Mouse (Mus musculus): Measurements from ENCODE around the gene H2afj. TPM values are rescaled to one million over a fixed set of nuclear protein-coding genes. Genes with fewer than 3 reads are reported as not detected.
A peak's percentile ranks its signal among the peaks of the same experiment; 100 is the strongest.
"Not testable (repeated sequence)": the region's sequence is repeated elsewhere in the genome, so short reads cannot be mapped to it uniquely, and the experiment has no call there.

Gene H2afj
- polyA plus RNA-seq, 1 experiment, result 209 TPM

DNA sequence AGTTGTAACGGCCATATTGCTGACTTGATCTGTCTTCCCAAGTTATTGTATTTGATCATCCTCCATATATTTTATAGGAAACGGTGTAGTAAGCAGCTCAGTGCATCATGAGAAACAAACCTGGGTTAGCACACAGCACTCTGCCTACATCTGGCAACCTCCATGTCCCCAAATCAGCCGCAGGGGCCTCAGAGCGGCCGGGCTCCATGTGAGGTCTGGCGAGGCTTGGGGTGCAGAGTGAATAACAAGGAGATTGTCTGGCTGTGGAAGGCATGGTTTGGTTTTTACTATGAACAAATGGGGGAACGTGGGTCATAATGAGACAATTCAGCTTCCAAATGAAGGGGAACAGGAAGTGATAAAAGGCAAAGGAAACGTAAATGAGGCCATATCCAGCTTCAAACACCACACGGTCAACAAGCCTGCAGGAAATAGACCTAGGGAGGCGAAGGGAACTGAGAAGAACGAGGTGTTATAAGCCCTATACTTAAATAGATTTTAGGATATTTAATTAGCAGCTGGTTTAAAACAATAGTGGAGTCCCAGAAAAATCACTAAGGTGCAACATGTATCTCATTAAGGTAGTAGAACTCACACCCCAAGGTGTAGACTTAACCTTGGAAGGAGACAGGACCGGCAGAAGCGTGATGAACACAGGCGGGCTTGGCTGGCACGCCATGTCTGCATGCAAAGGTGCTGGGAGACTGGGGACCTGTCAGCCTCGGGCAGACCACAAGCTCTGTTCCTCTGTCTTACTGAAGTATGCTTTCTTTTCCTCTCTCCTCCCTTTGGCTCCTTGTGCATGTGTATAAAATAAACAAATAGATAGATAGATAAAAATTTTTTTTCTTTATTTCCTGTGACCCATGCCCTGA, 14.9 kb upstream of the H2afj start:
- peaks cover 2% of the 10 kb centered on the region; the same call in 1 of the 2 replicates for H3K4me1 ChIP-seq (ENCODE audit: control insufficient read depth)
- no peak for TF ChIP-seq GATA1 (IDR thresholded peaks at IDR 0.05; ENCODE audit: low read length)
- no peak for TF ChIP-seq TAL1 (IDR thresholded peaks at IDR 0.05; ENCODE audit: low read length)
- H3K9me3 ChIP-seq (ENCODE audit: control insufficient read depth, low read length), result no peaks in the 10 kb centered on the region
- H3K4me3 ChIP-seq (replicated peaks), result no peak overlapping the region
- peaks cover 11% of the 10 kb centered on the region for H3K27me3 ChIP-seq (ENCODE audit: control insufficient read depth)
- no peaks in the 10 kb centered on the region for H3K36me3 ChIP-seq (ENCODE audit: control insufficient read depth)

DNA sequence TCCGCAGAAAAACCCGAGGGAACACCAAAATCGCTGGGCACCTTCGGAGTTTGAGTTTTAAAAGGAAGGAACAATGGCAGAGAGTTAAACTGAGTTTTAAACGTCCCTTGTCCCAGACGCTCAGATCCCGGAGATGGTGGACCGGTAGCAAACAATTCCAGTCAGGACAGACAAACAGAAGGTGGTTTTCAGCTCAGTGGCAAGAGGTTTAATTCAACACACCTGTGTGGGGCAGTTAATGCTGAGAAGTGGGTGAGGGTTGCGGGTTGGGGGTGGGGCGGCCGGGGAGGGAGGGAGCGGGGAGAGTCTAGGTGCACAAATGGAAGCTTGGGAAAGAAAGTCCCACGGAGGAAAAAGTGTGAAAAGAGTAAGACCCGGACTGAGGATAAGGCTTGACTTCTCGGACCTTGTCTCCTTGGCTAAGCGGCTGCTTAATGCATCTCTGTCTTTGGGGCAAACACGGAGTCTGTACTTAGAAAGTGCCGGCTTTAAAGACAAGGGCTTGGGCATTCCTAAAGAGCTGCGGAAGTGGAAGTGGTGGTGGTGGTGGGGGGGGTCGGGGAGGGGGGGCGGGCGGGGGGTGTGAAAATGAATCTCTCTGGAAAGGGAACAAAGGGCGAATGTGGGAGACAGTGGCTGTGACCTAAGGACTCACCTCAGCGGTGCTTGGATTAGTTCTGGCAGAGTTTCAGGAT, 14.1 kb upstream of the H2afj start:
- TF ChIP-seq TAL1 (IDR thresholded peaks at IDR 0.05; ENCODE audit: low read length) (no peak), GATA1 (IDR thresholded peaks at IDR 0.05; ENCODE audit: low read length) (no peak)

DNA sequence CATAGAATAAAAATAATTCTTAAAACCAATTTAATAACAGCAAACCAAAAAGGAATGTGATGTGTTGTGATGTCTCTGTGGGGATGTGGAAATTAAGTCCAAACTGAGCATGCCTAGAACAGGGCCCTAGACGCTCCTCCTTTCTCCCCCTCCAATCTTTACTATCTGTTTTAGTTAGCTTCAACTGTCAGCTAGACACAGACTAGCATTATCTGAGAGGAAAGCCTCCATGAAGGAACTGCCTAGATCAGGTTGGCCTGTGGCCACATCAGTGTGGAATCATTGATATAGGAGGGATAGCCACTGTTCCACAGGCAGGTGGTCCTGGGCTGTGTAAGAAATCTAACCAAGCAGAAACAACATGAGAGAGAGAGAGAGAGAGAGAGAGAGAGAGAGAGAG, 12.9 kb upstream of the H2afj start:
- H3K9me3 ChIP-seq (ENCODE audit: control insufficient read depth, low read length), result no peaks in the 10 kb centered on the region
- no peak overlapping the region for H3K4me3 ChIP-seq (replicated peaks)
- H3K4me1 ChIP-seq (ENCODE audit: control insufficient read depth), result peaks cover 4% of the 10 kb centered on the region
- TF ChIP-seq TAL1 (IDR thresholded peaks at IDR 0.05; ENCODE audit: low read length), result no peak
- no peak for TF ChIP-seq GATA1 (IDR thresholded peaks at IDR 0.05; ENCODE audit: low read length)
- no peaks in the 10 kb centered on the region for H3K36me3 ChIP-seq (ENCODE audit: control insufficient read depth)
- H3K27me3 ChIP-seq (ENCODE audit: control insufficient read depth), result peaks cover 11% of the 10 kb centered on the region

More for the DNA sequence above, 14.1 kb upstream of the H2afj start:
- Histone ChIP-seq H3K36me3 (ENCODE audit: control insufficient read depth) (no peaks in the 10 kb centered on the region), H3K27me3 (ENCODE audit: control insufficient read depth) (peaks cover 11% of the 10 kb centered on the region), H3K9me3 (ENCODE audit: control insufficient read depth, low read length) (no peaks in the 10 kb centered on the region), H3K4me1 (ENCODE audit: control insufficient read depth) (peaks cover 4% of the 10 kb centered on the region), H3K4me3 (replicated peaks) (no peak overlapping the region)

DNA sequence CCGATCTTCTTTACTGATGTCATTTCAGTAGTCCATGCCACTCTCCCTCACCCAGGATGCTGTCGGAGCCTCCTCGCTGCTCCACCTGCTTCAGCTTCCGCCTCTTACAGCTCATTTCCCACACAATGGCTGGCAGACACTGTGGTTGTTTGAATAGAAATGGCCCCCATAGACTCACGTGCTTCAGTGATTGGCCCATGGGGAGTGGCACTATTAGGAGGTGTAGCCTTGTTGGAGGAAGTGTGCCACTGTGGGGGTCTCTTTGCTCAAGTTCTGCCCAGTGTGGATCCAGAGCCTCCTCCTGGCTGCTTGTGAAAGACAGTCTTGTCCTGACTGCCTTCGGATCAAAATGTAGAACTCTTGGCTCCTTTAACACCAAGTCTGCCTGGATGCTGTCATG, 12.2 kb upstream of the H2afj start:
- H3K36me3 ChIP-seq (ENCODE audit: control insufficient read depth), result no peaks in the 10 kb centered on the region
- H3K4me1 ChIP-seq (ENCODE audit: control insufficient read depth), result peaks cover 4% of the 10 kb centered on the region
- H3K4me3 ChIP-seq (replicated peaks), result no peak overlapping the region
- H3K9me3 ChIP-seq (ENCODE audit: control insufficient read depth, low read length), result no peaks in the 10 kb centered on the region
- TF ChIP-seq GATA1 (IDR thresholded peaks at IDR 0.05; ENCODE audit: low read length) (no peak), TAL1 (IDR thresholded peaks at IDR 0.05; ENCODE audit: low read length) (no peak)
- H3K27me3 ChIP-seq (ENCODE audit: control insufficient read depth), result peaks cover 11% of the 10 kb centered on the region

DNA sequence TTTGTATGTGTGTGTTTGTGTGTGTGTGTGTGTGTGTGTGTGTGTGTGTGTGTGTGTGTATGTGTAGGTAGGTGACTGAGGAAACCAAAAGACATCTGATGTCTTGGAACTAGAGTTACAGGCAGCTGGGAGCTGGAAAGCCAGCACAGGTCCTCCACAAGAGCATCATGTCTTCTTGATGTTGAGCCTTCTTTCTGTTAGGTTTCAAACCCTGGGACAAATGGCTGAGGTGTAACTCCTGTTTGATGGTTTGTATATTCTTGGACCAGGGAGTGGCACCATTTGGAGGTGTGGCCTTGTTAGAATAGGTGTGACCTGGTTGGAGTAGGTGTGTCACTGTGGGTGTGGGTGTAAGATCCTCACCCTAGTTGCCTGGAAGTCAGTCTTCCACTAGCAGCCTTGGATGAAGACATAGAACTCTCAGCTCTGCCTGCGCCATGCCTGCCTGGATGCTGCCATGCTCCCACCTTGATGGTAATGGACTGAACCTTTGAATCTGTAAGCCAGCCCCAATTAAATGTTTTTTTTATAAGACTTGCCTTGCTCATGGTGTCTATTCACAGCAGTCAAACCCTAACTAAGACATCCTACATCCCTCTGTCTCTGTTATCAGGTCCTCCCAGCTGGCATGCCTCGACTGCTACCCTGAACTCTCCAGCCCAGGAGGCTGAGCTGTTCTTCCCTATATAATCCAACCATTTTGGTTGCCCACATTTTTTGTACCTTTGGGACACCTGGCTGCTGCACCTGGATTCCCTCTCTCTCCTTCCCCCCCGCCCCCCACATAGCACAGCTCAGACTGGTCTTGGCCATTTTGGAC, 10.0 kb upstream of the H2afj start:
- H3K9me3 ChIP-seq (ENCODE audit: control insufficient read depth, low read length); H3K4me3 ChIP-seq (replicated peaks); H3K27me3 ChIP-seq (ENCODE audit: control insufficient read depth); H3K36me3 ChIP-seq (ENCODE audit: control insufficient read depth): not testable (repeated sequence)
- H3K4me1 ChIP-seq (ENCODE audit: control insufficient read depth), result peaks cover 13% of the 10 kb centered on the region

DNA sequence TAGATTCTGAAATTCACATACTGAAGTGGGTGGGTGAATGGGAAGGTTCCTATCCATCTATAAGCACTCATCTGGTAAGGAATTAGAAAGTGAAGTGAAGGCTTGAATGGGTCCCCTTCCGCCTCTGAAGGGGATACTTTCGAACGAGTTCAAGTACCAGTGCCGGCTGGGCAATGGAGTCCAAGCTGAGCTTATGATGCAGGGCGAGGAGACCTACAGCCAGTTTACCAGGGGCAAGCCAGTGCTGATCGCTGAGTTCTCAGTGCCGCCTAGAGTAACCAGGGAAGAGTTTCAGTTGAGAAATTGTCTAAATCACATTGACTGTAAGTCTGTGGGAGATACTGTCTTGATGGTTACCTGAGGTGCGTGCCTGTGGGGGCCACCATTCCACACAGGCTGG, 7.3 kb upstream of the H2afj start:
- H3K4me3 ChIP-seq (replicated peaks), result no peak overlapping the region
- H3K36me3 ChIP-seq (ENCODE audit: control insufficient read depth), result no peaks in the 10 kb centered on the region; the same call in 1 of the 2 replicates
- H3K27me3 ChIP-seq (ENCODE audit: control insufficient read depth), result no peaks in the 10 kb centered on the region
- no peaks in the 10 kb centered on the region for H3K9me3 ChIP-seq (ENCODE audit: control insufficient read depth, low read length)
- TF ChIP-seq GATA1 (IDR thresholded peaks at IDR 0.05; ENCODE audit: low read length) (no peak), TAL1 (IDR thresholded peaks at IDR 0.05; ENCODE audit: low read length) (no peak)
- peaks cover 35% of the 10 kb centered on the region for H3K4me1 ChIP-seq (ENCODE audit: control insufficient read depth)

DNA sequence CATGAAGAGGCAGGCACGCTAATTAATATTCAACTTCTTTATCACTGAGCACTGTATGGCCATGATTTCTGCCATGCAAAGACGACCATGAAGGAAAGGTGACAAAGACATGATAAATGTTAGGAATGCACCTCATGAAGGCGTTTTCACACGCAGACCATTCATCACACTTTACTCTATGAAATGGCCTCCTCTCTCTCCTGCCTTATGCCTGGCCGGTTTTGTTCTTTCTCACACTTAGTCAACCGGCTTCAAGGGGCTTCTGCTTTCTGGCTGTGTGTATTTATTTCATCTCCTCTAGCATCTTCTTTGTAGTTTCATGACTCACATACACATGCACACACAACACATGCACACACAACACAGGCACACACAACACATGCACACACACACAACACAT, 6.8 kb upstream of the H2afj start:
- Histone ChIP-seq H3K27me3 (ENCODE audit: control insufficient read depth) (no peaks in the 10 kb centered on the region), H3K4me1 (ENCODE audit: control insufficient read depth) (peaks cover 40% of the 10 kb centered on the region), H3K4me3 (replicated peaks) (no peak overlapping the region), H3K36me3 (ENCODE audit: control insufficient read depth) (no peaks in the 10 kb centered on the region; the same call in 1 of the 2 replicates), H3K9me3 (ENCODE audit: control insufficient read depth, low read length) (no peaks in the 10 kb centered on the region)
- no peak for TF ChIP-seq TAL1 (IDR thresholded peaks at IDR 0.05; ENCODE audit: low read length)
- no peak for TF ChIP-seq GATA1 (IDR thresholded peaks at IDR 0.05; ENCODE audit: low read length)

DNA sequence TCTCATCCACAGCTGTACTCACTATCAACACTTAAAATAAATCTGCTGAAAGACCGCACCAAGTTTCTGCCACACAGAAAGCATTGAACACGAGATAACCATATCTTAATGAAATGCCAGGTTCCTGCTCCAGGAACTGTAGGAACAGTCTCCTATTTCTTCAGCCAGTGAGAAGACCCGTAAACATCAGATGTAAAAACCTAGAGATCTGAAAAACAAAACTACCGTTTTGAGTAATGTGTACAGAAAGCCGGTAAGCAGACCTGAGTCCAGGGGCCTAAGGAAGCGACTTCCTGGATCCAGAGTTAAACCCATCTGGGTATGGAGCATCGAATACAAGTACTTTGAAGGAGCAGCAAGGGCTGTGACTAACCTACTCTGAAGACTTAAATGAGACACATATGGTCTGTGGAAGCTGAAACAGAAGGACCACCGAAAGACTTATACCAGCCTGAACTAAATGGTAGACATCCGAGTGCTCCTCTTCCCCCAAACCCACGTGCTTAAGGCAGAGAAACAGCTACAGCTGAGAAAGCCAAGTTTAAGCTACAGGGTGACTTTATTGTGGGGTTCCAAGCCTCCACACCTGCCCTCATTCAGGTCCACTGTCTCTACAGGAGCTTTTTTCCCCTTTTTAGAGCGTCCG, 4.8 kb upstream of the H2afj start:
- Histone ChIP-seq H3K9me3 (ENCODE audit: control insufficient read depth, low read length) (no peaks in the 10 kb centered on the region), H3K27me3 (ENCODE audit: control insufficient read depth) (no peaks in the 10 kb centered on the region), H3K36me3 (ENCODE audit: control insufficient read depth) (peaks cover 3% of the 10 kb centered on the region), H3K4me3 (replicated peaks) (peak overlapping the region; percentile 64), H3K4me1 (ENCODE audit: control insufficient read depth) (peaks cover 55% of the 10 kb centered on the region)
- TF ChIP-seq GATA1 (IDR thresholded peaks at IDR 0.05; ENCODE audit: low read length) (no peak), TAL1 (IDR thresholded peaks at IDR 0.05; ENCODE audit: low read length) (no peak)

Data from erythroblast, embryonic 14.5 days (primary cell).